ENCODE assay signal across 32 mouse cellular contexts in the genomic region with DNA sequence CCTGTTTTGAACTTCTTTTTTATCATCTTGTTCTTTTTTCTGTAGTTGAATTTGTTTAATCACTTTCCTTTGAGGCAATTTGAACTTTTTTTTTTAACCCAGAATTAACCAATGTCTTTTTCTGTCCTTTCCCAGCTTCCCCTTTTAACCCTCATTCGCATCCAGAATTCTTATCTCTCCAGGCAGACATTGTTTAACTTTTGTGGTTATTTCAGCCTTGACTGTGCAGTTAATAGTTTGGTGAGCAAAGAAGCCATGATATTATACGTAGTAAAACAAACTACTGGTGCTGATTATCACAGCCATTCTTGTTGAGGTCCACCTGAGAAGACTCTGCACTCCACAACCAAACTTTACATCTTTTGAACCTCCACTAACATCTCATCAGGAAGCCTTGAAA.
DNase-seq lines count a peak whose midpoint lies in the region; ATAC-seq and TF ChIP-seq lines count a peak whose summit lies in the region.
"Had no signal": no experiment of that assay in that cellular context is flagged by ENCODE, and none has a peak within 500 bp of the region (broad histone marks: within the 10 kb centered on the region; RNA-seq: fewer than 3 reads in every experiment).

No protein-coding gene starts in this region.

- H3K9me3 ChIP-seq in megakaryocyte, embryonic 14.5 days = no peaks in the 10 kb centered on the region
- H3K9me3 ChIP-seq in liver, embryonic 12.5 days (replicated peaks) = no peaks in the 10 kb centered on the region
- no peaks in the 10 kb centered on the region for H3K9me3 ChIP-seq in liver, postnatal 0 days (ENCODE audit: low read length)
- no peaks in the 10 kb centered on the region for H3K9me3 ChIP-seq in neural tube, embryonic 15.5 days (replicated peaks)
- H3K9me3 ChIP-seq: heart, embryonic 12.5 days; hindbrain, embryonic 15.5 days; kidney, embryonic 15.5 days; limb, embryonic 13.5 days; midbrain, embryonic 13.5 days; neural tube, embryonic 13.5 days had no signal

- no peak for ATAC-seq in megakaryocyte, adult 5-6 weeks (ENCODE audit: poor library complexity, severe bottlenecking)
- ATAC-seq in liver, embryonic 12.5 days = peak; percentile 50
- no peak for ATAC-seq in liver, postnatal 0 days
- no peak for ATAC-seq in neural tube, embryonic 15.5 days (ENCODE audit: low FRiP score)
- ATAC-seq: activated CD4-positive, CD25-positive, alpha-beta regulatory T cell, adult 4 months; forebrain, embryonic 14.5 days; inflammation-experienced regulatory T-cells, adult 6 months; midbrain, embryonic 13.5 days had no signal

- no peak overlapping the region for H3K9ac ChIP-seq in liver, embryonic 12.5 days
- no peak overlapping the region for H3K9ac ChIP-seq in liver, postnatal 0 days (replicated peaks)
- no peak overlapping the region for H3K9ac ChIP-seq in neural tube, embryonic 15.5 days (replicated peaks)
- H3K9ac ChIP-seq: heart, embryonic 12.5 days; hindbrain, embryonic 15.5 days; kidney, embryonic 15.5 days; limb, embryonic 13.5 days; midbrain, embryonic 13.5 days; neural tube, embryonic 13.5 days had no signal

- TF ChIP-seq CTCF in liver, postnatal 0 days (IDR thresholded peaks at IDR 0.05; ENCODE audit: low read depth) = no peak

- WGBS in liver, embryonic 12.5 days (ENCODE audit: insufficient replicate concordance) = 22% methylated on average over 2 of the region's 2 CpGs
- WGBS in liver, postnatal 0 days (ENCODE audit: insufficient replicate concordance) = 30% methylated on average over 2 of the region's 2 CpGs
- 78% methylated on average over 2 of the region's 2 CpGs for WGBS in neural tube, embryonic 15.5 days

- peaks cover 65% of the 10 kb centered on the region for H3K4me1 ChIP-seq in megakaryocyte, embryonic 14.5 days
- H3K4me1 ChIP-seq in liver, embryonic 12.5 days = peaks cover 15% of the 10 kb centered on the region
- H3K4me1 ChIP-seq in liver, postnatal 0 days (ENCODE audit: insufficient read depth) = no peaks in the 10 kb centered on the region
- H3K4me1 ChIP-seq in neural tube, embryonic 15.5 days = no peaks in the 10 kb centered on the region
- H3K4me1 ChIP-seq: heart, embryonic 12.5 days; hindbrain, embryonic 15.5 days; kidney, embryonic 15.5 days; limb, embryonic 13.5 days; midbrain, embryonic 13.5 days; neural tube, embryonic 13.5 days had no signal

- H3K27ac ChIP-seq in liver, embryonic 12.5 days = 0 out of 2 replicates have a peak overlapping the region, but pooled peaks have one; percentile 20
- H3K27ac ChIP-seq in liver, postnatal 0 days (ENCODE audit: low read depth) = no peak overlapping the region
- H3K27ac ChIP-seq in neural tube, embryonic 15.5 days (replicated peaks) = no peak overlapping the region
- H3K27ac ChIP-seq: gastrocnemius, adult 2 months; heart, adult 2 months; hindbrain, embryonic 15.5 days; kidney, embryonic 15.5 days; left cerebral cortex, adult 2 months; limb, embryonic 13.5 days; midbrain, embryonic 13.5 days; neural tube, embryonic 13.5 days; stomach, postnatal 0 days had no signal

- no peaks in the 10 kb centered on the region for H3K27me3 ChIP-seq in megakaryocyte, embryonic 14.5 days (replicated peaks)
- no peaks in the 10 kb centered on the region for H3K27me3 ChIP-seq in liver, embryonic 12.5 days (replicated peaks)
- H3K27me3 ChIP-seq in liver, postnatal 0 days (ENCODE audit: insufficient read depth, low read length) = no peaks in the 10 kb centered on the region; the same call in 1 of the 2 replicates
- H3K27me3 ChIP-seq in neural tube, embryonic 15.5 days (replicated peaks) = peaks cover 8% of the 10 kb centered on the region; the same call in 1 of the 2 replicates
- H3K27me3 ChIP-seq: heart, embryonic 12.5 days; hindbrain, embryonic 15.5 days had no signal

- DNase-seq in liver, postnatal 0 days = no peak
- DNase-seq in left cerebral cortex, adult 9 months (ENCODE audit: low spot score in 2 of 2) = no peak
- no peak for DNase-seq in ovary, postnatal 36 days (ENCODE audit: low spot score)
- DNase-seq: adrenal gland, adult 8-10 months; cerebellum, adult 8-10 months; cerebellum, postnatal 25 days; gastrocnemius, adult 2 months; gastrocnemius, postnatal 36 days; heart, adult 2 months; heart, postnatal 4 days; kidney, adult 11 months; kidney, postnatal 25 days; lung, adult 2 months; lung, postnatal 10 days; right cerebral cortex, adult 18-20 months; thymus, adult 18-20 months; thymus, postnatal 25 days had no signal

- H3K4me3 ChIP-seq in megakaryocyte, embryonic 14.5 days (replicated peaks) = peak overlapping the region; percentile 59
- no peak overlapping the region for H3K4me3 ChIP-seq in liver, embryonic 12.5 days
- no peak overlapping the region for H3K4me3 ChIP-seq in liver, postnatal 0 days (ENCODE audit: low read depth, low read length)
- no peak overlapping the region for H3K4me3 ChIP-seq in neural tube, embryonic 15.5 days (replicated peaks)
- H3K4me3 ChIP-seq: gastrocnemius, adult 2 months; heart, adult 2 months; heart, embryonic 12.5 days; hindbrain, embryonic 15.5 days; kidney, embryonic 15.5 days; left cerebral cortex, adult 2 months; limb, embryonic 13.5 days; midbrain, embryonic 13.5 days; neural tube, embryonic 13.5 days had no signal

- H3K36me3 ChIP-seq in megakaryocyte, embryonic 14.5 days (replicated peaks; ENCODE audit: low read length) = peaks cover 20% of the 10 kb centered on the region
- no peaks in the 10 kb centered on the region for H3K36me3 ChIP-seq in liver, embryonic 12.5 days
- no peaks in the 10 kb centered on the region for H3K36me3 ChIP-seq in liver, postnatal 0 days (replicated peaks; ENCODE audit: insufficient read depth, low read length)
- H3K36me3 ChIP-seq in neural tube, embryonic 15.5 days = no peaks in the 10 kb centered on the region
- H3K36me3 ChIP-seq: heart, embryonic 12.5 days; hindbrain, embryonic 15.5 days; kidney, embryonic 15.5 days; limb, embryonic 13.5 days; midbrain, embryonic 13.5 days; neural tube, embryonic 13.5 days had no signal

- TF ChIP-seq EP300 in liver, postnatal 0 days (IDR thresholded peaks at IDR 0.05; ENCODE audit: low read depth) = peak; percentile 66

- H3K4me2 ChIP-seq in liver, embryonic 12.5 days = 0 out of 2 replicates have a peak overlapping the region, but pooled peaks have one; percentile 12
- no peak overlapping the region for H3K4me2 ChIP-seq in liver, postnatal 0 days (ENCODE audit: low read depth, low read length)
- H3K4me2 ChIP-seq in neural tube, embryonic 15.5 days = no peak overlapping the region
- H3K4me2 ChIP-seq: heart, embryonic 12.5 days; hindbrain, embryonic 15.5 days; kidney, embryonic 15.5 days; limb, embryonic 13.5 days; midbrain, embryonic 13.5 days; neural tube, embryonic 13.5 days had no signal
